Mouse (Mus musculus): ENCODE data around the gene Pwp2. TPM values are rescaled to one million over a fixed set of nuclear protein-coding genes. Genes with fewer than 3 reads are reported as not detected.
"Not testable (repeated sequence)": the region's sequence is repeated elsewhere in the genome, so short reads cannot be mapped to it uniquely, and the experiment has no call there.

Gene Pwp2
- total RNA-seq, 2 experiments from 2014 or later, result 19.3 to 19.8 TPM

DNA sequence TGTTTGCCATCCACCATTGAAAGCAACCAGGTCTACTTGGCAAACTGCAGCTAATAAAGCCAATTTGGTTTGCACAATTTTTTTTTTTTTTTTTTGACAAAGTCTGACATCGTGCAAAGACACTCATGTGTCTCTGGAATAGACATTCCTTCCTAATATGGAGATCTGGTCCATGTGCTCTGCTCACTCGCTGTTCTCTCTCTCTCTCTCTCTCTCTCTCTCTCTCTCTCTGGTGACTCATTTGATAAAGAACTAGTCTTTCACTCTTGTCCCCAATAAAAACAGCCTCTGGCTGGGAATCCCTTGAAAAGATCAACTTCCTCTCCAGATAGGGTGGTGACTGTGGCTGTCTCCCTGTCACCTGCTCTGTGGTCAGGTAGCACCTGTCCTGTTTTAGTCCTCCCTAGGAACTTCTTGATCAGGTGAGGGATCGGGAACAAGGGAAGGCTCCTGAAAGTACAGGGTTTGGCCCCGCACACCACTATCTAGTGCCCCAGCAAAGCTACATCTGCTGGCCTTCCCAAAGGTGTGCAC lies 37.0 kb downstream of the Pwp2 start:
- DNase-seq (ENCODE audit: extremely low spot score in 1 of 2, low spot score in 1 of 2), result no peak

GRCm38 (mm10) chr10:78143727-78144505 lies 41.0 kb downstream of the Pwp2 start:
- no peak for DNase-seq (ENCODE audit: extremely low spot score in 1 of 2, low spot score in 1 of 2)

GRCm38 (mm10) chr10:78140843-78141242 lies 44.1 kb downstream of the Pwp2 start:
- DNase-seq (ENCODE audit: extremely low spot score in 1 of 2, low spot score in 1 of 2), result no peak

DNA sequence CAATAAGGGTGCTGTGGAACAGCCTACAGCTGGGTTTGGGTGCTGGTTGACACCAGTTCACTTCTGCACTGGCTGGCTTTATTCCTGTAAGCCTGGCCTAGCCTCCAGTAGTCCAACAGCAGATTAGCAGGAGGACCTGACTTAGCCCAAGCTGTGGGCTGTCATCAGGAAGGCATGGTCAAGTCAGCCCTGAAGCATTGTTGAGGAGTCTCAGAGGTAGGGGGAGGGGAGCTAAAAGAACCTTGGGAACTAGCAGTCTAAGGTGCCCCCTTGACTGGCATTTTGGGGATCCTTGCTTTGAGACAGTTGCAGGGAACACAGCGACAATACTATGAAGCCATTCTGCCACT lies 44.7 kb downstream of the Pwp2 start:
- DNase-seq (ENCODE audit: extremely low spot score in 1 of 2, low spot score in 1 of 2), result no peak

GRCm38 (mm10) chr10:78139572-78140250 lies 45.2 kb downstream of the Pwp2 start:
- DNase-seq (ENCODE audit: extremely low spot score in 1 of 2, low spot score in 1 of 2), result no peak

GRCm38 (mm10) chr10:78138812-78139523 lies 46.0 kb downstream of the Pwp2 start:
- DNase-seq (ENCODE audit: extremely low spot score in 1 of 2, low spot score in 1 of 2), result no peak

- no peak for DNase-seq (ENCODE audit: extremely low spot score in 1 of 2, low spot score in 1 of 2)
Measured at GRCm38 (mm10) chr10:78137191-78137590, 47.8 kb downstream of the Pwp2 start.

GRCm38 (mm10) chr10:78135947-78136346 lies 49.0 kb downstream of the Pwp2 start:
- DNase-seq (ENCODE audit: extremely low spot score in 1 of 2, low spot score in 1 of 2), result no peak

GRCm38 (mm10) chr10:78134975-78135798 lies 49.8 kb downstream of the Pwp2 start:
- DNase-seq (ENCODE audit: extremely low spot score in 1 of 2, low spot score in 1 of 2), result no peak

GRCm38 (mm10) chr10:78134400-78134799 lies 50.5 kb downstream of the Pwp2 start:
- no peak for DNase-seq (ENCODE audit: extremely low spot score in 1 of 2, low spot score in 1 of 2)

GRCm38 (mm10) chr10:78129998-78130397 lies 55.0 kb downstream of the Pwp2 start:
- DNase-seq (ENCODE audit: extremely low spot score in 1 of 2, low spot score in 1 of 2), result no peak

- no peak for DNase-seq (ENCODE audit: extremely low spot score in 1 of 2, low spot score in 1 of 2)
Measured at GRCm38 (mm10) chr10:78129423-78129822, 55.5 kb downstream of the Pwp2 start.

DNA sequence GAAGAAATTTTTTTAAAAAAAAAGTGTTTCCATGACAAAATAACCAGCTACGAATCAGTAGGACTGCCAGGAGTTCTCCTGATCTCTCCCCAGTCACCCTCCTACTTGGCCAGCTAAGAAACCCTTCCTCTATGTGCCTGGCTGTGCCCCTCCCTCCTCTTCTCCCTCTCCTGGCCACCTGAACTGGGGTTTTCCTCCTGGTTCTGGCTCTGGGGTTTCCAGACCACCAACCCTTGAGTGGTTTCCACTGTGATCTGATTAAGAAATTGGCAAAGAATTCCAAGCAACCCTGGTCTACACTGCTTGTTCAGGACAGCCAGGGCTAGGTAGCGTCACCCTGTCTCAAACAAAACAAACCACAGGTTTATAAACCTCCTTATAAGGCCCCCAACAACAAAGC lies 56.3 kb downstream of the Pwp2 start:
- DNase-seq (ENCODE audit: extremely low spot score in 1 of 2, low spot score in 1 of 2), result no peak

- no peak for DNase-seq (ENCODE audit: extremely low spot score in 1 of 2, low spot score in 1 of 2)
Measured at GRCm38 (mm10) chr10:78127931-78128330, 57.0 kb downstream of the Pwp2 start.

- DNase-seq (ENCODE audit: extremely low spot score in 1 of 2, low spot score in 1 of 2), result no peak
Measured at GRCm38 (mm10) chr10:78127046-78127870, 57.7 kb downstream of the Pwp2 start.

DNA sequence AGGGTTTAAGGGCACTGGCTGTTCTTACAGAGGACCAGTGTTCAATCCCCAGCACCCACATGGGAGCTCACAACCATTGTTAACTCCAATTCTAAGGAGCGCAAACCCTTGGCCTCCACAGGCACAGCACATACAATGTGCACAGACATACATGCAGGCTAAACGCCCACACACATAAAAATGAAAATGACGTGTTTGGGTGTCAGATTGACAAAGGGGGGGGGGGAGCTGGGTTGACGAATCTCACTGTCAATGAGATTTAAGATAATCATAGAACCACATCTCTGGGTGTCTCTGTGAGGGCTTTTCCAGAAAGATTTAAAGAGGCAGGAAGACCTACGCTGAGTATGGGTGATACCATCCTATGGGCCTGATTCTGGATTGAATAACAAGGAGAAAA lies 58.6 kb downstream of the Pwp2 start:
- no peak for DNase-seq (ENCODE audit: extremely low spot score in 1 of 2, low spot score in 1 of 2)

DNA sequence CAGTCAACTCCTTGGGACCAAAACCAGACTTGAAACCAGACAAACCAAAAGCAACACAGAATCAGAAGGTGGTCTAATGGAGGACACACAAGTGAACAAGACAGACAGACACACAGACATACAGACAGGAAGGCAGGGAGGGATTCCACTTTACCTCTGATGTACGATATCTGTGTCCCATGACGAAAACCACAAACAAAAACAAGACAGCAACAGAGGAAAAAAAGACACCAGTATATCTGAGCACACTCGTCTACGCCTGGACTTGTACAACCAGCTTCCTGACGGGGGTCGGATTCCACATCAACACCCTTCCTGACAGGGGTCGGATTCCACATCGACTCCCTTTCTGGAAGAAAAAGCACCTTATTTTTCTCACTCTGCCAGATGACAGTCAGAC lies 59.9 kb downstream of the Pwp2 start:
- not testable (repeated sequence) for DNase-seq (ENCODE audit: extremely low spot score in 1 of 2, low spot score in 1 of 2)

DNA sequence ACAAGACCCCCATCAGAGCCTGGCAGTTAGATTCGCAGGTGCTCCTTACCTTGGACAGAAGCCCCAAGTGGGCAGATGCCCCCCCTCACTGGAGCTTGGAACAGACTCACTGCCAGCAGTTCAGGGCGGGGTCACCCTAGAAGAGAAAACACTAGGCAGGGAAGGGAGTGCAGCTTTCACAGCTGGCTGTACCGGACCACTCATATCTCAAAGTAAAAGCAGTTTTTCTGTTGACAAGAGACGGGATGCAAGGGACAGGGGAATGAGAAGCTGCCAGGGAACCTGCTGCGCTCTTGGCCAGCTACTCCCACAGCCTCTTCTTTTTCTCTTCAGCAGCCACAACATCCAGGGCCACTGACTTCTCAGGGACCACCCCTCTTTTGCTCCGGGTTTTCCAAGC lies 60.8 kb downstream of the Pwp2 start:
- DNase-seq (ENCODE audit: extremely low spot score in 1 of 2, low spot score in 1 of 2), result not testable (repeated sequence)

Data from layer of hippocampus, postnatal 25 days (tissue).